Mouse (Mus musculus) MEL (cell line): ENCODE measurements around the gene Bub1b. TPM values are rescaled to one million over a fixed set of nuclear protein-coding genes. Genes with fewer than 3 reads are reported as not detected.

Experiments used
- DNase-seq: peaks from one replicate; pipeline ENCODE4 v3.0.0; 2011; ENCODE audit warnings: low read depth, low spot score
- H3K27ac ChIP-seq: 2 replicates; pipeline ENCODE4 v1.5.1; 2012; ENCODE audit warnings: low read depth, mild to moderate bottlenecking, control low read depth, low read length, moderate library complexity; ENCODE audit not compliant: control insufficient read depth
- H3K27me3 ChIP-seq, 2 experiments: fragments of 150-350 bp in 1 of 2; sonication (generic) in 1 of 2; 2 replicates each; pipeline ENCODE4 v1.6.1; 2012; ENCODE audit warnings: low read length in 2 of 2, mild to moderate bottlenecking in 2 of 2, improper control_type of control experiment in 1 of 2, moderate library complexity in 1 of 2; ENCODE audit not compliant: insufficient read depth in 2 of 2, control insufficient read depth in 1 of 2
- H3K36me3 ChIP-seq, 2 experiments: 2 replicates each; pipeline ENCODE4 v1.6.1; 2012 to 2014; ENCODE audit warnings: low read length in 2 of 2, improper control_type of control experiment in 1 of 2, inconsistent platforms in 1 of 2, mild to moderate bottlenecking in 1 of 2; ENCODE audit not compliant: insufficient read depth in 2 of 2, control insufficient read depth in 1 of 2
- H3K4me1 ChIP-seq, 2 experiments: fragments of 150-350 bp in 1 of 2; sonication (generic) in 1 of 2; 2 replicates each; pipeline ENCODE4 v1.6.1; 2012; ENCODE audit warnings: low read length in 2 of 2, improper control_type of control experiment in 1 of 2, mild to moderate bottlenecking in 1 of 2; ENCODE audit not compliant: insufficient read depth in 2 of 2, control insufficient read depth in 1 of 2
- H3K4me3 ChIP-seq, 2 experiments: fragments of 150-350 bp in 1 of 2; sonication (generic) in 1 of 2; 2 replicates each; pipeline ENCODE4 v1.5.1; 2012; ENCODE audit warnings: low read depth in 2 of 2, low read length in 2 of 2, mild to moderate bottlenecking in 2 of 2, moderate library complexity in 2 of 2, control low read depth in 1 of 2, improper control_type of control experiment in 1 of 2; ENCODE audit not compliant: control insufficient read depth in 1 of 2, insufficient read depth in 1 of 2
- H3K79me2 ChIP-seq: 2 replicates; pipeline ENCODE4 v1.6.1; 2012; ENCODE audit warnings: mild to moderate bottlenecking, low read length, moderate library complexity; ENCODE audit not compliant: control insufficient read depth, poor library complexity, insufficient read depth
- H3K9ac ChIP-seq: 2 replicates; pipeline ENCODE4 v1.6.1; 2012; ENCODE audit warnings: low read depth, mild to moderate bottlenecking, control low read depth, low read length, moderate library complexity; ENCODE audit not compliant: control insufficient read depth, poor library complexity, severe bottlenecking
- H3K9me3 ChIP-seq: fragments of 150-350 bp; sonication (generic); replicated peaks from 2 replicates; pipeline ENCODE4 v1.6.1; 2012; ENCODE audit warnings: mild to moderate bottlenecking, low read length, improper control_type of control experiment, moderate library complexity; ENCODE audit not compliant: insufficient read depth
- BHLHE40 ChIP-seq: IDR thresholded peaks from 2 replicates; pipeline ENCODE4 v1.6.1; 2012; ENCODE audit warnings: low read depth, mild to moderate bottlenecking, inconsistent platforms, low read length, improper control_type of control experiment, borderline replicate concordance
- CHD1 ChIP-seq: IDR thresholded peaks from 2 replicates; pipeline ENCODE4 v1.6.1; 2012; ENCODE audit warnings: low read depth, mild to moderate bottlenecking, inconsistent platforms, low read length, improper control_type of control experiment
- CHD2 ChIP-seq: IDR thresholded peaks from 2 replicates; pipeline ENCODE4 v1.6.1; 2011; ENCODE audit warnings: low read length, improper control_type of control experiment
- CTCF ChIP-seq, 3 experiments: IDR thresholded peaks in 2 of 3; conservative IDR thresholded peaks in 1 of 3; 2 replicates each; pipeline ENCODE4 v1.5.1; 2011 to 2012; ENCODE audit warnings: low read length in 3 of 3, low read depth in 2 of 3, mild to moderate bottlenecking in 2 of 3, improper control_type of control experiment in 1 of 3, inconsistent platforms in 1 of 3, mixed read lengths in 1 of 3, moderate library complexity in 1 of 3; ENCODE audit not compliant: control insufficient read depth in 1 of 3, insufficient read depth in 1 of 3, poor library complexity in 1 of 3, severe bottlenecking in 1 of 3
- E2F4 ChIP-seq: IDR thresholded peaks from 2 replicates; pipeline ENCODE4 v1.6.1; 2011; ENCODE audit warnings: low read depth, low read length, improper control_type of control experiment, borderline replicate concordance
- ELF1 ChIP-seq: IDR thresholded peaks from 2 replicates; pipeline ENCODE4 v1.6.1; 2014; ENCODE audit warnings: low read depth, mild to moderate bottlenecking, inconsistent platforms, low read length, improper control_type of control experiment, moderate library complexity
- ETS1 ChIP-seq: IDR thresholded peaks from 2 replicates; pipeline ENCODE4 v1.6.1; 2012; ENCODE audit warnings: low read depth, mild to moderate bottlenecking, inconsistent platforms, low read length, improper control_type of control experiment, moderate library complexity
- GABPA ChIP-seq: IDR thresholded peaks from 2 replicates; pipeline ENCODE4 v1.6.1; 2012; ENCODE audit warnings: low read depth, mild to moderate bottlenecking, inconsistent platforms, low read length, improper control_type of control experiment, moderate library complexity
- GATA1 ChIP-seq: IDR thresholded peaks from 2 replicates; pipeline ENCODE4 v1.6.1; 2011; ENCODE audit warnings: low read depth, low read length, improper control_type of control experiment
- HCFC1 ChIP-seq: IDR thresholded peaks from 2 replicates; pipeline ENCODE4 v1.6.1; 2012; ENCODE audit warnings: low read depth, mild to moderate bottlenecking, inconsistent platforms, low read length, improper control_type of control experiment, moderate library complexity
- JUND ChIP-seq: IDR thresholded peaks from 2 replicates; pipeline ENCODE4 v1.6.1; 2011; ENCODE audit warnings: low read depth, mild to moderate bottlenecking, improper control_type of control experiment, low read length
- KAT2A ChIP-seq: conservative IDR thresholded peaks from 2 replicates; pipeline ENCODE4 v1.6.1; 2012; ENCODE audit warnings: low read depth, low read length, improper control_type of control experiment, inconsistent platforms
- MAFK ChIP-seq: IDR thresholded peaks from 2 replicates; pipeline ENCODE4 v1.6.1; 2011; ENCODE audit warnings: low read depth, mild to moderate bottlenecking, low read length, improper control_type of control experiment, borderline replicate concordance
- MAX ChIP-seq: IDR thresholded peaks from 2 replicates; pipeline ENCODE4 v1.6.1; 2011; ENCODE audit warnings: low read length, improper control_type of control experiment
- MEF2A ChIP-seq: IDR thresholded peaks from 2 replicates; pipeline ENCODE4 v1.6.1; 2014; ENCODE audit warnings: low read depth, mild to moderate bottlenecking, inconsistent platforms, low read length, improper control_type of control experiment; ENCODE audit not compliant: poor library complexity, insufficient replicate concordance, severe bottlenecking; ENCODE audit errors: extremely low read depth
- MXI1 ChIP-seq: IDR thresholded peaks from 2 replicates; pipeline ENCODE4 v1.6.1; 2011; ENCODE audit warnings: mild to moderate bottlenecking, low read depth, low read length, improper control_type of control experiment
- MYB ChIP-seq: IDR thresholded peaks from 2 replicates; pipeline ENCODE4 v1.6.1; 2011; ENCODE audit warnings: mild to moderate bottlenecking, low read depth, low read length, improper control_type of control experiment
- MYC ChIP-seq: IDR thresholded peaks from 2 replicates; pipeline ENCODE4 v1.6.1; 2011; ENCODE audit warnings: low read depth, mild to moderate bottlenecking, low read length, improper control_type of control experiment, moderate library complexity
- NELFE ChIP-seq: IDR thresholded peaks from 2 replicates; pipeline ENCODE4 v1.6.1; 2011; ENCODE audit warnings: low read depth, low read length, improper control_type of control experiment
- POLR2A ChIP-seq, 2 experiments: IDR thresholded peaks; 2 replicates each; pipeline ENCODE4 v1.6.1; 2011 to 2012; ENCODE audit warnings: low read length in 2 of 2, mild to moderate bottlenecking in 2 of 2, control low read depth in 1 of 2, improper control_type of control experiment in 1 of 2, low read depth in 1 of 2, moderate library complexity in 1 of 2; ENCODE audit not compliant: control insufficient read depth in 1 of 2, insufficient read depth in 1 of 2, poor library complexity in 1 of 2
- POLR2AphosphoS2 ChIP-seq: IDR thresholded peaks from 2 replicates; pipeline ENCODE4 v1.6.1; 2011; ENCODE audit warnings: low read length, improper control_type of control experiment
- POLR2AphosphoS5 ChIP-seq: IDR thresholded peaks from 2 replicates; pipeline ENCODE4 v1.6.1; 2012; ENCODE audit warnings: low read depth, borderline replicate concordance, mild to moderate bottlenecking, inconsistent platforms, low read length, moderate library complexity, mixed read lengths
- RAD21 ChIP-seq: IDR thresholded peaks from 2 replicates; pipeline ENCODE4 v1.6.1; 2011; ENCODE audit warnings: mild to moderate bottlenecking, low read depth, low read length, improper control_type of control experiment
- RCOR1 ChIP-seq: IDR thresholded peaks from 2 replicates; pipeline ENCODE4 v1.6.1; 2012; ENCODE audit warnings: low read depth, mild to moderate bottlenecking, inconsistent platforms, low read length, improper control_type of control experiment
- SIN3A ChIP-seq: IDR thresholded peaks from 2 replicates; pipeline ENCODE4 v1.6.1; 2012; ENCODE audit warnings: low read length, improper control_type of control experiment, inconsistent platforms
- SMC3 ChIP-seq: IDR thresholded peaks from 2 replicates; pipeline ENCODE4 v1.6.1; 2011; ENCODE audit warnings: low read depth, low read length, improper control_type of control experiment
- TAL1 ChIP-seq: IDR thresholded peaks from 2 replicates; pipeline ENCODE4 v1.6.1; 2012; ENCODE audit warnings: mild to moderate bottlenecking, inconsistent platforms, low read length, moderate library complexity, mixed read lengths
- TBP ChIP-seq: IDR thresholded peaks from 2 replicates; pipeline ENCODE4 v1.8.0; 2011; ENCODE audit warnings: low read depth, low read length, improper control_type of control experiment
- TCF12 ChIP-seq: IDR thresholded peaks from 2 replicates; pipeline ENCODE4 v1.6.1; 2014; ENCODE audit warnings: low read depth, mild to moderate bottlenecking, inconsistent platforms, low read length, improper control_type of control experiment, moderate library complexity
- UBTF ChIP-seq: IDR thresholded peaks from 2 replicates; pipeline ENCODE4 v1.6.1; 2012; ENCODE audit warnings: low read depth, mild to moderate bottlenecking, inconsistent platforms, low read length, improper control_type of control experiment, moderate library complexity, borderline replicate concordance; ENCODE audit not compliant: insufficient read depth
- USF1 ChIP-seq: IDR thresholded peaks from 2 replicates; pipeline ENCODE4 v1.6.1; 2014; ENCODE audit warnings: low read depth, mild to moderate bottlenecking, inconsistent platforms, low read length, improper control_type of control experiment, moderate library complexity
- USF2 ChIP-seq, 2 experiments: IDR thresholded peaks; 2 replicates each; pipeline ENCODE4 v1.6.1; 2011 to 2012; ENCODE audit warnings: improper control_type of control experiment in 2 of 2, low read length in 2 of 2, borderline replicate concordance in 1 of 2, inconsistent platforms in 1 of 2, low read depth in 1 of 2, mild to moderate bottlenecking in 1 of 2; ENCODE audit not compliant: insufficient read depth in 1 of 2
- ZC3H11A ChIP-seq: IDR thresholded peaks from 2 replicates; pipeline ENCODE4 v1.6.1; 2012; ENCODE audit warnings: low read depth, mild to moderate bottlenecking, inconsistent platforms, low read length, improper control_type of control experiment
- ZKSCAN1 ChIP-seq: IDR thresholded peaks from 2 replicates; pipeline ENCODE4 v1.6.1; 2012; ENCODE audit warnings: low read depth, mild to moderate bottlenecking, inconsistent platforms, low read length, improper control_type of control experiment, moderate library complexity
- ZMIZ1 ChIP-seq: IDR thresholded peaks from 2 replicates; pipeline ENCODE4 v1.6.1; 2012; ENCODE audit warnings: low read depth, mild to moderate bottlenecking, inconsistent platforms, low read length, improper control_type of control experiment, moderate library complexity
- ZNF384 ChIP-seq: IDR thresholded peaks from 2 replicates; pipeline ENCODE4 v1.6.1; 2012; ENCODE audit warnings: low read depth, mild to moderate bottlenecking, inconsistent platforms, low read length, improper control_type of control experiment
- polyA plus RNA-seq, 2 experiments: library from polyadenylated mRNA; stranded (reverse) in 1 of 2; unstranded in 1 of 2; fragments of >175 nt in 1 of 2; fragments of >200 nt in 1 of 2; gene quantifications; 2 replicates each; pipeline versions ENCODE4 v1.2.1 to v1.2.4; 2012; ENCODE audit warnings: low replicate concordance in 2 of 2, low read depth in 1 of 2; ENCODE audit not compliant: insufficient read length in 2 of 2, insufficient read depth in 1 of 2, missing spikeins in 1 of 2
- total RNA-seq: library from RNA; depleted of rRNA; stranded (reverse); fragments of 300-350 nt; gene quantifications from 2 replicates; pipeline ENCODE4 v1.2.3, GENCODE M21; 2012

Gene Bub1b
- total and polyA plus RNA-seq, 3 experiments = 87.5 to 120 TPM; not detected in 1

DNA sequence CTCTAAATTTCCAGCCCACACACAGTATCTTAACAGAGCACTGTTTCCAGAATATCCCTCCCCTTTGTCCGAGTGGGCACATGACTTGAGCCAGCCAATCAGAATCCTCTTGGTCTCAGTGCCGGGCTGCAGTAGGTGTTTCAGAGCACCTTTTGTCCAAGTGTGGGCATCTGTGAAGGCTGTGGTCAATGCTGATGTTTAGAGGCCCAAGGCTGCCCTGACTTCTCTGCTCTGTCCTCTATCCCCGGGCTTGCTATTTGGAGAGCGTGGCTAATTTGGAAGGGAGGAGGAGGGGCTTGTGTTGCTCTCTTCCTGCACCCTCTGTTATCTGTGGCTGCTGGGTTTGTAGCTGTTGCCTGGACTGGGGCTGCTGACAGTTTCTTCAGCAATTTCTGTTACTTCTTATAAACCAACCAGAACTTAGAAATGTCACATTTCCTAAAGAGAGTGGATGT is 62.0 kb downstream of the Bub1b start (continued):
- peak; percentile 77 to 93 for TF ChIP-seq USF2 (IDR thresholded peaks at IDR 0.05; ENCODE audit: borderline replicate concordance in 1 of 2, insufficient read depth in 1 of 2, low read depth in 1 of 2, low read length in 2 of 2)
- TF ChIP-seq POLR2AphosphoS2 = peak; percentile 71
- TF ChIP-seq, all 39 proteins: peak for 14

DNA sequence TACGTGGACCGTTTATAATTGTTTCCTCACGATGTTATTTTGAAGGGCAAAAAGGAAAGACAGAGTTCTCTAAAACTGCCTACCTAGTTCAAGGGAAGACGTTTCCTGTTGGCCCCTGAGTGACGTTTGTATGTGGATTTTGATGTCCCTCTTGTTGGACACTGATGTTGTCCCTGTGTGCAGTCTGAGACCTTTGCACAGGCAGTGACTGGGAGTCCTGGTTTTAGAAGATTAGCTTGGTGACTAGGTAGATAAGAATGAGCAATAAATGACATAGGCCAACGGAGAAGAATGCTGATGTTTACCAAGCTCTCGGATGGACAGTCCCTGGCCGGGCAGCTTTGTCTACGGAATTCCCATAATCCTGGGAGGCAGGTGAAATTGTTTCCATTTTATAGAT is 63.9 kb downstream of the Bub1b start:
- peak; percentile 54 for DNase-seq
- H3K9me3 ChIP-seq = no peaks in the 10 kb centered on the region
- H3K36me3 ChIP-seq = peaks cover 0 to 33% of the 10 kb centered on the region in 2 experiments; a peak in 2 of 4 replicates
- peak overlapping the region; percentile 81 for H3K9ac ChIP-seq
- no peaks in the 10 kb centered on the region for H3K27me3 ChIP-seq
- H3K4me1 ChIP-seq = peaks cover 19 to 44% of the 10 kb centered on the region in 2 experiments
- peaks cover 15% of the 10 kb centered on the region for H3K79me2 ChIP-seq
- H3K27ac ChIP-seq = peak overlapping the region; percentile 99
- H3K4me3 ChIP-seq = peak overlapping the region in 1 of 2 experiments; percentile 17; a peak in 1 of 4 replicates
- TF ChIP-seq BHLHE40 = no peak
- TF ChIP-seq TBP = no peak
- no peak for TF ChIP-seq SMC3
- TF ChIP-seq HCFC1 = no peak
- TF ChIP-seq MYC = no peak
- TF ChIP-seq CHD1 = no peak
- TF ChIP-seq MXI1 = no peak
- TF ChIP-seq UBTF = no peak
- no peak for TF ChIP-seq POLR2AphosphoS5
- TF ChIP-seq POLR2A (IDR thresholded peaks at IDR 0.05; ENCODE audit: control insufficient read depth in 1 of 2, insufficient read depth in 1 of 2, low read depth in 1 of 2, low read length in 2 of 2, poor library complexity in 1 of 2) = 0 out of 4 replicates have a peak, but pooled peaks of 1 of the 2 experiments have one; percentile 23
- TF ChIP-seq USF1 = no peak
- TF ChIP-seq MAX = no peak
- TF ChIP-seq MYB = no peak
- peak; percentile 66 for TF ChIP-seq TCF12
- TF ChIP-seq JUND = no peak
- no peak for TF ChIP-seq GABPA
- TF ChIP-seq RCOR1 = no peak
- TF ChIP-seq POLR2AphosphoS2 = no peak
- no peak for TF ChIP-seq KAT2A
- TF ChIP-seq ELF1 = no peak
- TF ChIP-seq CHD2 = no peak
- TF ChIP-seq GATA1 = peak; percentile 53; the same call in 1 of the 2 replicates
- no peak for TF ChIP-seq SIN3A
- no peak for TF ChIP-seq E2F4
- TF ChIP-seq ZC3H11A = no peak
- TF ChIP-seq CTCF (IDR thresholded peaks at IDR 0.05 in 2 of 3, conservative IDR thresholded peaks at IDR 0.05 in 1 of 3; ENCODE audit: control insufficient read depth in 1 of 3, insufficient read depth in 1 of 3, low read depth in 2 of 3, low read length in 3 of 3, poor library complexity in 1 of 3, severe bottlenecking in 1 of 3) = no peak
- no peak for TF ChIP-seq MAFK
- TF ChIP-seq MEF2A = no peak
- TF ChIP-seq NELFE = no peak; the same call in 1 of the 2 replicates
- peak; percentile 65 for TF ChIP-seq TAL1
- TF ChIP-seq ZKSCAN1 = no peak
- peak; percentile 68; the same call in 1 of the 2 replicates for TF ChIP-seq ETS1
- TF ChIP-seq RAD21 = no peak
- no peak for TF ChIP-seq ZMIZ1
- TF ChIP-seq ZNF384 = no peak
